In the genomic region with DNA sequence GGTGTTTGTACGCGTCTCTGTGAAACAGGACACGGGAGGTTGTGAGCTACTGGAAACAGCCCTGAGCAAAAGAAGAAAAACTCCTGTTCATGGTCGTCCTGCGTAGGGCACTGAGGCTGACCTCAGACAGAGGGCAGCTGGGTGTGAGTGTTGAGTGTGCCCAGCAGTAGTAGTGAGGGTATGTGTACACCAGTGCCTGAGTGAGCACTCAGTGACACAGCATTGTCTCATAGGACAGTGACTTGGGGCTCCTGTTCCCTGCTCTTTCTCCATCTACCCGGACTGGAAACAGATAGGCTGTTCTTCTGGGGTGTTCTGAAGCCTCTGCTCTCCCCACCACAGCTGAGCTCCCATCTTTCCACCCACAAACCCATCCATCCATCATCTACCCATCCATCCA, we compare ENCODE assay signal across 16 mouse cellular contexts.
"Had no signal": no experiment of that assay in that cellular context is flagged by ENCODE, and none has a peak within 500 bp of the region (broad histone marks: within the 10 kb centered on the region; RNA-seq: fewer than 3 reads in every experiment).

No protein-coding gene starts in this region.

- H3K4me3 ChIP-seq: intestine, embryonic 15.5 days; layer of hippocampus, adult 2 months; left cerebral cortex, adult 2 months; limb, embryonic 10.5 days; midbrain, embryonic 13.5 days; myocyte; neural tube, embryonic 15.5 days had no signal

- H3K36me3 ChIP-seq: intestine, embryonic 15.5 days; limb, embryonic 10.5 days; midbrain, embryonic 13.5 days; neural tube, embryonic 15.5 days had no signal

- H3K4me2 ChIP-seq: intestine, embryonic 15.5 days; midbrain, embryonic 13.5 days; neural tube, embryonic 15.5 days had no signal

- H3K9me3 ChIP-seq: intestine, embryonic 15.5 days; limb, embryonic 10.5 days; midbrain, embryonic 13.5 days; neural tube, embryonic 15.5 days had no signal

- DNase-seq: kidney, adult 18-20 months; kidney, postnatal 10 days; kidney, postnatal 4 days; lung, adult 2 months; lung, postnatal 4 days; right cerebral cortex, adult 18-20 months; right cerebral cortex, postnatal 25 days; thymus, postnatal 25 days had no signal

- H3K27me3 ChIP-seq: intestine, embryonic 15.5 days had no signal

- ATAC-seq: intestine, embryonic 15.5 days; lung, postnatal 0 days; midbrain, embryonic 13.5 days had no signal

- H3K27ac ChIP-seq: intestine, embryonic 15.5 days; left cerebral cortex, adult 2 months; limb, embryonic 10.5 days; midbrain, embryonic 13.5 days; neural tube, embryonic 15.5 days had no signal

- H3K9ac ChIP-seq: intestine, embryonic 15.5 days; midbrain, embryonic 13.5 days; neural tube, embryonic 15.5 days had no signal

- H3K4me1 ChIP-seq: intestine, embryonic 15.5 days; midbrain, embryonic 13.5 days; neural tube, embryonic 15.5 days had no signal
